Mouse (Mus musculus): ENCODE measurements around the gene Terf2. TPM values are rescaled to one million over a fixed set of nuclear protein-coding genes. Genes with fewer than 3 reads are reported as not detected.

Terf2 gene
- polyA plus RNA-seq, 1 experiment from 2014 or later: 25.5 TPM

DNA sequence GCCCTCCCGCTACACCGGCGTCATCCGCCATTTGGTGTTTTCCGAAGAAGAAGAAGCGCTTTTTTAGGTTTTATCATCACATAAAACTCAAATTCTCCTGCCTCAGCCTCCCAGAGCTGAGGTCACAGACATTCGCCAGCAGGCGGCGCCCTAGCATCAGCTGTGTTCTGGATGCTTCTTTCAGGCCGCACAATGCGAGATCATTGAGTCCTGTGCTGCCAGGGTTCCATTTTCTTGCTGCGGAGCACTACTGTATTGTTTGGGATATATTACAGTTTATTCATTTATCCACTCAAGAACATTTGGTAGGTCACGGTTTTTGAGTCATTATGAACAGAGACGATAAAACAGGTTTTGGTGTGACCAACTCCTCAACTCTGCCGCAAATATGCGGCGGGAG is 11.0 kb downstream of the Terf2 start:
- H3K4me2 ChIP-seq: no peak overlapping the region
- no peak for ATAC-seq (ENCODE audit: low read depth)
- no peaks in the 10 kb centered on the region for H3K4me1 ChIP-seq (replicated peaks)
- no peak overlapping the region for H3K9ac ChIP-seq
- H3K27ac ChIP-seq (replicated peaks): no peak overlapping the region
- no peaks in the 10 kb centered on the region for H3K27me3 ChIP-seq
- no peak overlapping the region for H3K4me3 ChIP-seq
- peaks cover 77% of the 10 kb centered on the region for H3K36me3 ChIP-seq
- no peaks in the 10 kb centered on the region for H3K9me3 ChIP-seq
- 96% methylated on average over 17 of the region's 17 CpGs for WGBS

GRCm38 (mm10) chr8:107076239-107076888 is 20.0 kb downstream of the Terf2 start:
- H3K4me3 ChIP-seq: no peak overlapping the region
- no peaks in the 10 kb centered on the region for H3K9me3 ChIP-seq
- no peak for ATAC-seq (ENCODE audit: low read depth)
- peaks cover 95% of the 10 kb centered on the region for H3K36me3 ChIP-seq
- WGBS: 92% methylated on average over 7 of the region's 7 CpGs
- no peak overlapping the region for H3K27ac ChIP-seq (replicated peaks)
- no peak overlapping the region for H3K4me2 ChIP-seq
- H3K4me1 ChIP-seq (replicated peaks): no peaks in the 10 kb centered on the region
- no peak overlapping the region for H3K9ac ChIP-seq
- H3K27me3 ChIP-seq: no peaks in the 10 kb centered on the region

GRCm38 (mm10) chr8:107074128-107074527 is 22.2 kb downstream of the Terf2 start:
- no peak overlapping the region for H3K4me3 ChIP-seq
- H3K9me3 ChIP-seq: no peaks in the 10 kb centered on the region
- whole genome bisulfite sequencing: 93% methylated on average over 1 of the region's 1 CpGs
- no peak overlapping the region for H3K9ac ChIP-seq
- no peak for ATAC-seq (ENCODE audit: low read depth)
- no peak overlapping the region for H3K27ac ChIP-seq (replicated peaks)
- H3K4me2 ChIP-seq: no peak overlapping the region
- peaks cover 96% of the 10 kb centered on the region for H3K36me3 ChIP-seq
- H3K4me1 ChIP-seq (replicated peaks): no peaks in the 10 kb centered on the region
- no peaks in the 10 kb centered on the region for H3K27me3 ChIP-seq

DNA sequence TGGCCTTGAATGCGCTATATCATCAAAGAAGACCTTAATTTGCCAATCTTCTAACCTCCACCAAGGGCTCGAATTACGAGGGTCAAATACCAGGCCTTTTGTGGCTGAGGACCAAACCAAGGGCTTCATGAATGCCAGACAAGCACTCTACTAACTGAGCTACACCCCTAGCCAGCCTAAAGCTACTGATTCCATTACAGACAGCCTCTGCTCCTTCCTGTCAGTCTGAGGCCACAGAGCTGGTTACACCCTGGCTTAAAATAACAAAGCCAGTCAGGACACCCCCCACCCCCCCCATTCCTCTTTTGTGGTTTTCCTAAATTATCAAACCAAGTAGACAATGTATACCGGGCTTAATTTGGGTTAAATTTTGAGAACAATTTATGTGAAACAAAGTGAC is 22.6 kb downstream of the Terf2 start:
- Histone ChIP-seq H3K9ac (no peak overlapping the region), H3K27ac (replicated peaks) (no peak overlapping the region), H3K4me2 (no peak overlapping the region), H3K36me3 (peaks cover 96% of the 10 kb centered on the region), H3K4me3 (no peak overlapping the region), H3K27me3 (no peaks in the 10 kb centered on the region), H3K4me1 (replicated peaks) (no peaks in the 10 kb centered on the region), H3K9me3 (no peaks in the 10 kb centered on the region)
- WGBS: 86% methylated on average over 4 of the region's 4 CpGs
- no peak for ATAC-seq (ENCODE audit: low read depth)

DNA sequence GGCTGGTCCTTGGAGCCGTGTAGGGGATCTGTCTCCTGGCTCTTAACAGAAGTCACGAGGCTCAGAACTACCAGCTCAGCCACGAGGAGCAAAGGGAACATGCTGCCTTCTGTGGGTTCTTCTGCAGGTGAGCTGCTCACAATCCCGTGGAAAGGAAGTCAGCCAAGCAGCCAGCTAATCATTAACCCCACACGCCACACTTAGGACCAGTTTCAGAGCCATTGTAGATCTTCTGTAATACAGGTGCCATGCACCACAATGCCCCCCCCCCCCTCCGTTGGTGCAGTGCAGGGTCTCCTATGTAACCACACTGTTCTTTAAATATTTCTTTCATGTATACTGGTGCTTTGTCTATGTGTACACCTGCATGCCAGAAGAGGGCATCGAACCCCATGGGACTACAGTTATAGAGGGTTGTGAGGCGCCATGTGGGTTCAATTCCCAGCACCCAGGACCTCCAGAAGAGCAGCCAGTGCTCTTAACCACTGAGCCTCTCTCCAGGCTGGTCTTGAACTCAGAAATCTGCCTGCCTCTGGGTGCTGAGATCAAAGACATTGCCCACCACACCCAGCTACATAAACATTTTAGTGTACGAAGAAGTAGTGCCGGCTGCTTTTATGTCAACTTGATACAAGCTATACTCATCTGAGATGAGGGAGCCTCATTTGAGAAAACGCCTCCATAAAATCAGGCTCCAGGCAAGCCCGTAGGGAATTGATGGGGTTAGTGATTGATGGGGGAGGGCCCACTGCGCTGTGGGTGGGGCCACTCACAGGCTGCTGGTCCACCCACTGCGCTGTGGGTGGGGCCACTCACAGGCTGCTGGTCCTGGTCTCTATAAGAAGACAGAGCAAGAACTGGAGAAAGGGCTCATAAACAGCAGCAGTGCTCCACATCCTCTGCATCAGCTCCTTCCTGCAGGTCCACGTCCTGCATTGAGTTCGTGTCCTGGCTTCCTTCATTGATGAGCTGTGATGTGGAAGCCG is 30.5 kb downstream of the Terf2 start, which contains the start of gene Tmed6:
Gene Tmed6, minus strand, starts transcription at position 134 of the 986 bp plus-strand sequence.
- no peak within 1 kb of the TSS for H3K4me3 ChIP-seq
- no peak; the same call in 1 of the 2 replicates for ATAC-seq (ENCODE audit: low read depth)
- no peak within 1 kb of the TSS for H3K9ac ChIP-seq
- no peak within 1 kb of the TSS for H3K4me2 ChIP-seq
- H3K4me1 ChIP-seq (replicated peaks): no peaks in the 10 kb centered on the region
- no peaks in the 10 kb centered on the region for H3K27me3 ChIP-seq
- 59% methylated on average over 17 of the region's 17 CpGs for WGBS
- no peak within 1 kb of the TSS for H3K27ac ChIP-seq (replicated peaks)
- H3K9me3 ChIP-seq: no peaks in the 10 kb centered on the region
- peaks cover 23% of the 10 kb centered on the region for H3K36me3 ChIP-seq

GRCm38 (mm10) chr8:107062613-107063012 is 33.7 kb downstream of the Terf2 start:
- Histone ChIP-seq H3K9ac (no peak overlapping the region), H3K27ac (replicated peaks) (no peak overlapping the region), H3K4me2 (no peak overlapping the region), H3K36me3 (peaks cover 17% of the 10 kb centered on the region), H3K27me3 (no peaks in the 10 kb centered on the region), H3K4me1 (replicated peaks) (peaks cover 9% of the 10 kb centered on the region), H3K4me3 (no peak overlapping the region), H3K9me3 (no peaks in the 10 kb centered on the region)
- ATAC-seq (ENCODE audit: low read depth): no peak
- 94% methylated on average over 1 of the region's 1 CpGs for WGBS

DNA sequence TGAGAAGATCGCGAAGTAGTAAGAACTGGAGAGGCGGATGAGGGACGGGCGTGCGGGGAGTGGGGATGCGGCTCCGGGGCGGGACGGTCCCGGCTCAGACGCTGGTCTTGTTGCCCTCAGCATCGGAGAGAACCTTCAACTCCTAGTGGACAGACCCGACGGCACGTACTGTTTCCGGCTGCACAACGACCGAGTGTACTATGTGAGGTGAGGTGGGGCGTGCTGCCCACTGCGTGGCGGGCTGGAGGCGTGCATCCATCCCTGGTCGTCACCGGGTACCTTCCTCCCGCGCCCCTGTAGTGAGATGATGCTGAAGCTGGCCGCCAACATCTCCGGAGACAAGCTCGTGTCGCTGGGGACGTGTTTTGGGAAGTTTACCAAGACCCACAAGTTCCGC is 39.4 kb downstream of the Terf2 start:
- peak overlapping the region; percentile 80 for H3K9ac ChIP-seq
- no peak overlapping the region for H3K27ac ChIP-seq (replicated peaks)
- H3K27me3 ChIP-seq: no peaks in the 10 kb centered on the region
- peak; percentile 79; the same call in 1 of the 2 replicates for ATAC-seq (ENCODE audit: low read depth)
- under 1% methylated on average over 33 of the region's 33 CpGs for WGBS
- H3K4me1 ChIP-seq (replicated peaks): peaks cover 30% of the 10 kb centered on the region
- no peaks in the 10 kb centered on the region for H3K9me3 ChIP-seq
- H3K36me3 ChIP-seq: peaks cover 45% of the 10 kb centered on the region
- peak overlapping the region; percentile 85 for H3K4me2 ChIP-seq
- H3K4me3 ChIP-seq: peak overlapping the region; percentile 96

DNA sequence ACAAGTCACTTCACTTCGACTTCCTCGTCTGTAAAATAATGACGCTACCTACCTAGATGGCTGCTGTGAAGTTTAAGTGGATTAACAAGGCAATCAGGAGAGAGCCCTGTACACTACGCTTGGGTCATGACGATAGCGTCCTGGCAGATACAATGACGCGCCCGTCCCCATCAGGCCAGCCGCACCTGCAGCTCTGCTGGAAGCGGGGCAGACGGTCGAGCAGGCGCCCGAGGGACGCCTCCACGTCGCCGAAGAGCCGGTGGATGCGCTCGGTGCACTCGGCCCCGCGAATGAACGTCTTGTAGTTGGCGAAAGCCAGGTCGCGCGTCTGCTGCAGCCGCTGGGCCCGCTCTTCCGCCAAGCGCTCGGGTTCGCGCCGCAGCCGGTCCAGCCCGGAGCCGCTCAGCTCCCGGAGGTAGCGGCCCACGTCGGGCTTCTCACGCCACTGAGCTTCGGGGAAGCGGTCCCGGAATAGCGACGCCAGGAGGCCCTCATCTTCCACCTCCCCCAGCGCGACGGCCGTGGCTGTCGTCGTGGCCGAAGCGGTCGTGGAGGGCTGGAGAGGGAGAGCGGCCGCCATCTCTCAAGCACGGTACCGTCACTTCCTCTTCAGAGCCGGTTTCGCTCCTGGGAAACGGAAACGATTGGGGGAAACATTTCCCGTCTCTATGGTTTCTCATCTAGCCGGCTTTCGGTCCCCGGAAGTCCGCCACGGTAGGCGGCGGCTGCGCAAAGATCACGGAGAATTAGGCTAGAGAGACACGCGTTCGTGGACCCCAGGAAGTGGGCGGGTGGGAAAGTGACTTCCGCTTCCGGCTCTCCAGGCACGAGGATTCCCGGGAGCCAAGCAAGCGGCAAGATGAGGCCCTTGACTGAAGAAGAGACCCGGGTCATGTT is 40.0 kb downstream of the Terf2 start, which contains the start of the genes Cog8 and Nip7:
Gene Cog8, minus strand, starts transcription at position 614 of the 897 bp plus-strand sequence.
Gene Nip7, plus strand, starts transcription at position 802 of the 897 bp plus-strand sequence.
- Histone ChIP-seq H3K9ac (peak within 1 kb of the TSS; percentile 85), H3K4me1 (replicated peaks) (peaks cover 30% of the 10 kb centered on the region), H3K9me3 (no peaks in the 10 kb centered on the region), H3K4me3 (peak within 1 kb of the TSS; percentile 96), H3K27ac (replicated peaks) (peak within 1 kb of the TSS; percentile 84), H3K4me2 (peak within 1 kb of the TSS; percentile 85), H3K27me3 (no peaks in the 10 kb centered on the region), H3K36me3 (peaks cover 51% of the 10 kb centered on the region)
- under 1% methylated on average over 88 of the region's 88 CpGs for WGBS
- peak; percentile 97 for ATAC-seq (ENCODE audit: low read depth)

- Histone ChIP-seq H3K36me3 (peaks cover 61% of the 10 kb centered on the region), H3K27ac (replicated peaks) (no peak overlapping the region), H3K27me3 (no peaks in the 10 kb centered on the region), H3K4me3 (no peak overlapping the region), H3K4me1 (replicated peaks) (peaks cover 39% of the 10 kb centered on the region), H3K4me2 (no peak overlapping the region), H3K9me3 (no peaks in the 10 kb centered on the region), H3K9ac (no peak overlapping the region)
- ATAC-seq (ENCODE audit: low read depth): no peak
- WGBS: 97% methylated on average over 8 of the region's 8 CpGs
These were observed 44.3 kb downstream of the Terf2 start for GRCm38 (mm10) chr8:107052046-107052445.

GRCm38 (mm10) chr8:107049480-107049879 is 46.9 kb downstream of the Terf2 start:
- Histone ChIP-seq H3K36me3 (peaks cover 82% of the 10 kb centered on the region), H3K4me2 (peak overlapping the region; percentile 94), H3K9me3 (no peaks in the 10 kb centered on the region), H3K4me1 (replicated peaks) (peaks cover 27% of the 10 kb centered on the region), H3K27ac (replicated peaks) (peak overlapping the region; percentile 89; the same call in 1 of the 2 replicates), H3K9ac (0 out of 2 replicates have a peak overlapping the region, but pooled peaks have one; percentile 85), H3K27me3 (no peaks in the 10 kb centered on the region), H3K4me3 (0 out of 2 replicates have a peak overlapping the region, but pooled peaks have one; percentile 85)
- ATAC-seq (ENCODE audit: low read depth): no peak
- 95% methylated on average over 4 of the region's 4 CpGs for whole genome bisulfite sequencing

Measured in neural tube, embryonic 13.5 days (tissue).